Mouse (Mus musculus) forelimb bud, embryonic 11.5 days (tissue): ENCODE results near the gene Nrxn1.

Experiments
- DNase-seq: peaks from one replicate; pipeline ENCODE4 v3.0.0-alpha.2; 2012; ENCODE audit warnings: low read depth, low spot score

Nrxn1 gene

GRCm38 (mm10) chr17:91093042-91093080 lies at the start of gene Nrxn1:
Gene Nrxn1 (minus strand): TSS chr17:91093071.
- DNase-seq, result no peak

- DNase-seq, result no peak
Observed at GRCm38 (mm10) chr17:91136859-91137258, 44.0 kb upstream of the Nrxn1 start.

- DNase-seq, result no peak
Observed at GRCm38 (mm10) chr17:91112880-91113628, 20.2 kb upstream of the Nrxn1 start.

DNA sequence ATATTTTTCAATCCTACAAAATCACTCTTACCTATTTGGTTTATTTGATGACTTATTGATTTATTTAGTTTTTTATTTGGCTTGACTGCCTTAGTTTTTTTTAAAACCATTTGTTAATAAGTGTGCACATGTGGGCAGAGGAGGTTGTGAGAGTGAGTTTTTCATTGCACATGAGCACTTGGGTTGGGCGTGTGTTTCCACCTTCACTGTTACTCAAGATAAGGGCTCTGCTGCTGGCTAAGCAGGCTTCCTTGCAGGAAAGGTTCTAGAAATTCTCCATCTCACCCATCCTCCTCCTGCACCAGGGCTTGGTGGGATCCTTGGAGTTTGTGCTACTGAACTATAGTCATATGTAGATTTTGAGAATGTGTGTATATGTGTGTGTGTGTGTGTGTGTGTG lies 19.2 kb upstream of the Nrxn1 start:
- no peak for DNase-seq

- no peak for DNase-seq
Observed at GRCm38 (mm10) chr17:91093081-91093875, 407 bp upstream of the Nrxn1 start.

- DNase-seq, result peak; percentile 67
Observed at GRCm38 (mm10) chr17:91092421-91093041, 340 bp downstream of the Nrxn1 start.

DNA sequence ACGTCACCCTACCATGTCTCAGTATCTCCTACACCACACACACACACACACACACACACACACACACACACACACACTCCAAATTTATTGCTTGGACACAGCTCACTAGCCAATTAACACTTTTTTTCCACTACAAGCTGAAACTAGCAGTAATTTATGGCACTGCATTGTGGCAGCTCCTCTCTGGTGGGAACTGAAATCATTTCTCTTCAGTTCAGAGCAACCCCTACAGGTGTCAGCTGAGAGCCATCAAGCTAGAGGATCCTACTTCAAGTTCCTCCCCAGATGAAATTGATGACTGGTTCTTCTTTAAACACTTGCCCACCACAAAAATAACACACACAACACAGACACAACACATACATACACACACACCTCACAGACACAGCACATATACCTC lies 2.2 kb downstream of the Nrxn1 start:
- no peak for DNase-seq

DNA sequence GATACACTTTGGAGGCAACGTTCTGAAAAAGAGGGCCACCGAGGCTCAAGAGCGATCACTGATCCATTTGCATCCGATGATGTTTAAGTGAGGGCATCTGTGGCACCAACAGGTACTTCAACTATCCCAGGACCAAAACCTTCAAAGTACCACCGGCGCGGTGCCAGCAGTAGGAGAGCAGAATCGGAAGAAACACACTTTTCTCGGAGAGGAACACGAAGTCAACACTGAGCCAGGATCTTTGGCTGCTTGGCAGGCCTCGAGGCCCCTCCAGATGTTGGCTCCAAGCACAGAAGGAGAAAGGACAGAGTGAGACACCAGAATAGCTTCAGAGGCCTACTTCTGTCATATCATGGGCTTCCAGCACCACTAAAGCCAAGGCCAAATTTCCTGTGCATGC lies 3.9 kb downstream of the Nrxn1 start:
- DNase-seq, result no peak

GRCm38 (mm10) chr17:91088037-91088715 lies 4.7 kb downstream of the Nrxn1 start:
- no peak for DNase-seq

DNA sequence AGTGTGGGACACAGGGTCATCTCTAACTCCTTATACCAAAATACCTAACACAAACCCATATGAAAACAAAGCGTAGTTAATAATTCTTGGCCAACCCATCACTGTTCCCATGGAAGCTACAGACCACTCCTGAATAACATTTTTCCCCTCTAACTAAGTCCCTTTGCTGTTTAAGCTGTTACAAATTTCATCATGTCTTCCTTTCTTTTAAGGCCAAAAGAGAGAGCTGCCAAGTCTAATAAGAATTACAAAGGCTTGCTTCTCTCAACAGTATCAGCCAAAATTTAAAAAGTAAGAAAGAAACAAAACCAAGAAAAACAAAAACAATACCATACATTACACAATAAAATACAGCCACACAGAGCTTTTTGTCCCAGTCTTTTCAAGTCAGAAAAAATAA lies 6.5 kb downstream of the Nrxn1 start:
- DNase-seq, result no peak

- DNase-seq, result no peak
Observed at GRCm38 (mm10) chr17:91085416-91085815, 7.5 kb downstream of the Nrxn1 start.

- DNase-seq, result no peak
Observed at GRCm38 (mm10) chr17:91079096-91079495, 13.8 kb downstream of the Nrxn1 start.

GRCm38 (mm10) chr17:91074780-91075179 lies 18.1 kb downstream of the Nrxn1 start:
- no peak for DNase-seq

DNA sequence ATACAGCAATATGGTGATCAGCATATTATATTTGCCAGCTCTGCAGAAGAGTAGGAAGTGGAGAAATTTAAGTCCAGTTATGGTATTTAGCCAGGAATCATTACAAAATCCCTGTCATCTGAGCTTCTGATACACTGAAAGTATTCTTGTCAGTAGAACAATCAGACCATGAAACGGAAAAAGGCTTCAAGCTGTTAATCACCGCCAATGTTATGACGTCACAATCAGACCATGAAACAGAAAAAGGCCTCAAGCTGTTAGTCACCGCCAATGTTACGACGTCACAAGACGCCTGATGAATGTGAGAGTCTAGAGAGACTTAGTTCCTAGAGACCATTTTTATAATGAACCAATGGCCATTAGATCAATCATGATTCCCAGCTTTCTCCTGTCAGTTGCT lies 59.4 kb downstream of the Nrxn1 start:
- no peak for DNase-seq

GRCm38 (mm10) chr17:91025061-91025623 lies 67.7 kb downstream of the Nrxn1 start:
- no peak for DNase-seq

DNA sequence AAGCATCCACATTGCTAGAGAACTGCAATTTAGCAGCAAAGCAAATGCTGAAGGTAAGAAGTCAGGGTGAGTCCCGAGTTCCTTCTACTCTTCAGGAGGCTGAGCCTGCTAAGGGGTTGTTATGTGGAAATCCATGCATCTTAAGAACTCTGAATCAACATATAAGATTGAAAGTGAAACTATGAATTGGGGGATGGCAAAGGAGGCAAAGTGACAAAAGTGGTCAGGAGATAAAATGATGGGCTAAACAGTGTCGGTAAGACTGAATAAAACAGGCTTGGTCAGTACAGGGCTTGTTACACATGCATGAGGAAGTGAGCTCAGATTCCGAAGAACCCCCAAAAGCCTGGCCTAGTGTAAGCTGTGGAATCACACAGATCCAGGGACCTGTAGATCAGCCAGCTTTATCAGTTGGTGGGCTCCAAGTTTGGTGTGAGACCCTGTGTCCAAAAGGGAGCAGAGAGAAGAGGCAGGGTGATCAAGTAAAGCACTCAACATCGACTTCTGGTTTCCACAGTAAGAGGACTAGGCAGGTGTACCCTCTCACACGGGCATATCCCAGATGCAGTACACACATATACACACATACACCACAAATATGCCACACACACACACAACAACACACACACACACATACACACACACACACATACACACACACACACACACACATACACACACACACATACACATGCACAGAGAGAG lies 85.3 kb downstream of the Nrxn1 start:
- DNase-seq, result no peak

GRCm38 (mm10) chr17:91000389-91000788 lies 92.5 kb downstream of the Nrxn1 start:
- DNase-seq, result no peak

GRCm38 (mm10) chr17:90999667-91000154 lies 93.2 kb downstream of the Nrxn1 start:
- no peak for DNase-seq

DNA sequence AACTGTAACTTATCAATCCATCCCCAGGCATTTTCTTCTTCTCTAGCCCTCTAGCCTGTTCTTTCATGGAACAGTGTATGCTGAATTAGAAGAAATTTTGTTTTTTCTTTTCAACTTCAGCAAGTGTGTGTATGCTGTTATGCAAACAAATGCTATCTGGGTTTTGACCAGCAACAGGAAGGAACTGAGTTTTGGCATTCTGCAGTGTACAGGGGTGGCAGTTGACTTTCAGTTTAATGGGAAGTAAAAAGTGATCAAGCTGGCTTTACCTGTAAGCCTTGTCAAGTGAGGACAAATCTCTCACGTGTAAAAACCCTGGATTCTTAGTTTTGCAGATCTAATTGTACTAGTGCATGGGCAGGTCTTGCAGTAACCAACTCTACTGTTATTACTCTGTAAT lies 95.2 kb downstream of the Nrxn1 start:
- no peak for DNase-seq

DNA sequence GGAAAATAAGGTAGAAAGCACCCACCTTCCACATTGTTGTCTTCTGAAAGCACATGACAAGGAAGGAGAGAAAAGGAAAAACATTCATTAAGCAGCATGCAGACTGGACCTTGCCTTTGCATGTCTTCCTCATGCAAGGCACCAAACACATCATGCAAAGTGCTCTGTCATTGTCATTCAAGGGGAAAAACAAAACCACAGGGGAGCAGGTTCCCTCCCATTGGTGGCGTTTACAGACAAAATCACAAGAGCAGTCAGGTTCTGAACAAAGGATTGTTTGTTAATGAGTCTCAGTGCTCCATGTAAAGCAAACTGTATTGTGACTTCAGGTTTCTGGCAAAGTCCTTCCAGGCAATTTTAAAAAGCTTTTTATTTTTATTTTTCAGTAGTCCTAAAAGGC lies 97.4 kb downstream of the Nrxn1 start:
- no peak for DNase-seq

GRCm38 (mm10) chr17:90994247-90994646 lies 98.6 kb downstream of the Nrxn1 start:
- DNase-seq, result no peak

DNA sequence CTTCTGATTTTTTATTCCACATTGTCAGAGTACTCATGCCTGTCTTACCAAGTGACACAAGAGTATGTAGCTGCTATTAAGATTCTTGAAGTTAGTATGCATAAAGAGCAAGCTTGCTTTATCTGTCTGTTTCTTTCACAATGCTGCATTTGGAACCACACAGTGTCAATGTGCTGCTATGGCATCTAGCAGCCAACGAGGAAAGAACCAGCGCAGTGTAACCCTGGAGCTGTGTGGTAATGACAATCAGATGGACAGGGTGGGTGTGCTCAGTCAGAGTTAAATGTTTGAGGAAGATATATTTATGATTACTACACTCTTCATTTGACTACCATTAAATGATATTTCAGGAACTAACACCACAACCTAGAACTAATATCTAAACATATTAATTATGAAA lies 102.1 kb downstream of the Nrxn1 start:
- DNase-seq, result no peak
